Mouse (Mus musculus) left cerebral cortex, adult 18-20 months (tissue): ENCODE measurements at regions not wholly inside any gene's neighbourhood (a gene's known extent, or its start where the extent isn't known, plus 50 kb on each side); places are given as distances from the start of the nearest gene placed in this dataset.

Experiments used
- DNase-seq, 2 experiments: peaks; one replicate each; pipeline ENCODE4 v3.0.0; 2021 to 2022; ENCODE audit warnings: low spot score in 2 of 2, mixed read lengths in 1 of 2

DNA sequence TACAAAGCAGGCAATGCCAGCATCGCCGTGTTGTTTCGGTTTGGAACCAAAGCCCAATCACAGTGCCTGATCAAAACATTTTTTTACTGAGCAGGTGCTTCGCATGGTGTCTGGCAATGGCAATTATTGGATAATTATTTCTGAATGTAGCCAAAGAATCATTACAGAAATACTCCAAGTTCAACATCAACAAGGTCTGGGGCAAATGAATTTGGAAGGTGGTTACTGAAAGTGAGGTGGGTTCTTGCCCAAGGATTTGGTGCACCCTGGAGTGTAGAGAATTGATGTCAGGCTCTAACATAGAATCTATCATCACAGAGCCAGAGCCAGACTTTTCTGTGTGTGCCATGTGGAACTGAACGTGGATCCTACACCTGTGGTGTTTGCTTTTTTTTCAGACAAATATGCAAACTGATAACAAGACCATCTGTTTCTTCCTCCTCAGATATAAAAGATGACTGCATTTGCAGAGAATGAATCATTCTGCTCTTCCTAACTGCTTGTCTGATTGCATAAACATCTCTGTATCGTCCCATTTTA is 2240.9 kb upstream of the Gm7489 start:
- DNase-seq, result peak in 1 of 2 experiments; percentile 20

DNA sequence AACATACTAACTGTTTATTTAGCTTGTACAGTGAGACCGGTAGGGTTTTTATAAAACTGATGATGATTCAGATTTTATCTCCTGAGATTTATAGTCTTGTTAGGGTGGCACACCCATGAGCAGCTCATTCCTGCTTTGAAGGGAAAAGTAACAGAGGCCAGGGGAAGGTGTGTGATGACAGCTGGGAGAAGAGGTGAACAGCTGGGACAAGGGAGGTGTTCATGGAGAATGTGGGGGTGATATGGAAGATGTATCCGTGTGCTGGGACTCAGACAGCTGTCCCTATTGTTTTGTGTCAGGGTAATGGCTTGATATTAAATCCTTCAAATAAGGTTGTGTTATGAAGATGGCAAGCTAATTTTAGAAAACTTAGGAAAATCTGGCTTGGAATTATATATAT is 2238.4 kb upstream of the Gm7489 start:
- DNase-seq, result no peak

DNA sequence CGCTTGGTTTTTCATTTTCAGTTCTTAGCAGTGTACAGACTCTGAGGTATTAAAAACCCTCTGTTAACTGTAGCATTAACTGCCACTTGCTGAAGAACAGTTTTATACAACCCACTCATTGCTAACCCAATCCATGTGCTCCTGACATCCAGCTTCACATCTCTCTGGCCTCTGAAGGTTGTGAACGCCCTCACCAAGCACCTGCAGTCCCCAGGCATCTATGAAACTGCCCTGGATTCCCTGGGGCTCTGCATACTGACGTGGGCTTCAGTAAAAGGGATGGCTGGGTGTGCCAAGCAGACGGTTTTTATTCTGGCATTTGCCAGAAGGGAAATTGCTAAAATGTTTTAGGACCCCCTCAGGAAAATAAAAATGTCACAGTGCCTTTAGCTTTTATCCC is 2232.2 kb upstream of the Gm7489 start:
- no peak for DNase-seq

DNA sequence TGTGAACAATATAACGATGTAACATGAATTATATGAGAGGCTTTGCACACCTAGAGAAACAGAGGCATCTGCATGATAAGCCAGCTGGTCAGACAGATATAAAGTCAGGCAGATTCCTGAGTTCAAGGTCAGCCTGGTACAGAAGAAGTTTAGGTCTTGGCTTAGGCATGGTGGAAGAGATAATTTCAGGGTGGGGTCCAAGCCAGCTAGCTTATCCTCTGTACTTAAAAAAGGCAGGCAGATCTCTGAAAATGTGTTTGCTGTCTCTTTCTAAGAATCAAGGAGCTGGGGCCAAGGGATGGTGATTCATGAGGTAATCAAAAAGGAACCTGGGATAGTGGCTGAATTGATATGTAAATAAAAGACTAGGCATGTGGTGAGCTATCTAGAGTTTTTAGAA is 2227.1 kb upstream of the Gm7489 start:
- DNase-seq, result no peak

DNA sequence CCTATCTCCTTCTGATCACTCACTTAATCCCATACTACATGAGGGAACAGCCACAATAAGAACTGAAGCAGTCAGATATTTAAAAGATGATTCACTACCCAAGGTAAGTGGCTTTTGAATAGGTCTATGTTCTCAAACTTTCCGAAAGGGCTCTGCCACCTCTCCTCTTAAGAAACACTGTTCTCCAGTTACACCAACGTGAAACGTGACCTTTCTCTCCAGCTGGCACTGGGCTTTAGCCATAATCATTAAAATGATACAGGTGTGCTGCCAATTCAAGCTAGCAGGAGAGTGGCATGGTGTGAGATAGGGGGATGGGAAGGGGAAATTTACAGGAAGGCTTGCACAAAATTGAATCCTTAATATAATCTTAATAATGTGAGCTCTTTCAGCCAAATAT is 2216.4 kb upstream of the Gm7489 start:
- no peak for DNase-seq

DNA sequence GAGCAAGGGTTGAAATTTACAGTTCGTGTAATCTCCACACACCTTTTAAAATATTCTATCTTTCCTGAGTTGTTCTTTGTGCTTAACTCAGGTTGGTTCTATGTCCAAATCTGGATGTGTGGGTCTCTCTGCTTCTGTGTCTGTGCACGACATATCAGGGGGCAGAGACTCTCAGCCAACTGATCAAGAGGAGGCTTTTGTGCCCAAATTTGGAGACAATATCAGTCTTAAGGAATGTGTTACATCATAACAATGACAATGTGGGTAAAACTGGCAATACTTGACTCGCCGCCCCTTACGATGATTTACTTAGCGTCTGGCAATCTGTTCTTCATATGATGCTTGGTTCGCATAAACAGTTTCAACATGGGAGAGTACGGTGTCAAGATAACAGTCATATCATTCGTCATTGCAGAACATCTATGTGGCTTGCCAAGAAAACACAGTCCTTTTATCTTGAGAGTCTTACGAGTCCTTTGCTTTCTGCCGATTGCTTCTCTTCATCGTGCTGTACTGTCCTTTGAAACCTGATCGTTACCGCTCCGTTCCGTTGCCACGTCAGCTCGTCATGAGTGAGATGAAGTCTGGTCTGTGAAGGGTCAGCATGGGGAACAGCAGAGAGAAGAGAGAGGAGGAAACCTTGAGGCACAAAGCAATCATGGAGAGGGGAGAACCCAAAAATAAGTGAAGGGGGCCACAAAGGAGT is 2212.9 kb upstream of the Gm7489 start:
- no peak for DNase-seq

DNA sequence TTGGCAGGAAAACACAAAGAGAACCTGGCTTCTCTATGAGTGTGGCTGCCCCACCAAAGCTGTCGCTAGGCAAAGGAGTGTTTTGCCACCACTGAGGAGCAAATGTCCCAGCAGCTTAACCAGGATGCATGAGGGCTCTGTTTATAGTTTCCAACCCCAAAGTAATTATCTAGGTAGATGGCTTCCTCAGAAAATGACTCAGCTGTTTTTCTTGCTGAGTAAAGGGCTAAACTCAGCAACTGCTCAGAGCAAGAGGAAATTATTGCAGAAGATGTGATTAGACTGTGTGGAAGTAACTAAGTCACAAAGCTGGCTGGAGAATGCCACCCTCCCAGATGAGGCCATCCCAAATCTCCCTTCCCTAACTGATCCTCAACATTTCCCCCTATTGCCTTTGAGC is 2211.2 kb upstream of the Gm7489 start:
- no peak for DNase-seq

DNA sequence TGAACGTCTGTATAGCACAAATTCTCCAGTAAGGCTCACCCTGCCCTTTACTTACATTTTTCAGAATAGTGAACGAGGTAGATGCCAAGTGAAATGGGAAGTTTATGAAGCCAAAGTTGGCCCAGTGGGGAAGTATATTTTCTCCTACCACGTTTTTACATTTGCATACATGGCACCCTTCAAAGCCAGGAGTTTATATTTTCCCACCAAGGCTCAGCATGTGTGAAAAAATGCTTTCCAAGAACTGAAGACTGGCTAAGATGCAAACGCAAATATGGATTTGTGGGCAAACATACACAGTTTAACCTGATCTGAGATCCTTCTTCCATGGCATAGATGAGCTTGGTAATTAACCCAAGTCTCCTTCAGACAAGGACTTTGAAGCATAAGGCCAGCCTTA is 2209.4 kb upstream of the Gm7489 start:
- DNase-seq, result no peak

DNA sequence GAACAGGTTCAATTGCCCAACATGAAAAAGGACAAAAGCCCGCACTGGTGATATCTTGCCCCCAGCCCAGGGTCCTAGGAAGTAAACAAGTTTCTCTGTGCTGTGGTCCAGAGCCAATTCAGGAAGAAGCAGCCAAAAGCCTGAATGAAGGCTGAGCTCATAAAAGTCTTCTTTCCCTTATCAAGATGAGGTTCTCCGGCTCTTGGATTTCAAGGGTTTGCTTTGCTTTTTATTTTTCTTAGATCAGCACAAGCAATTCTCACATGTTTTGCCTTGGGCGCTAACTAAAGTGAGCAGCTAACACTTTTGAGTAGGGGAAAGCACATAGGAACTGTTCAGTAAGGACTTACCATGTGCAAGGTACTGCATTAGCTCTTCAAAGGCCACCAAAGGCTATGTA is 2208.0 kb upstream of the Gm7489 start:
- no peak for DNase-seq

DNA sequence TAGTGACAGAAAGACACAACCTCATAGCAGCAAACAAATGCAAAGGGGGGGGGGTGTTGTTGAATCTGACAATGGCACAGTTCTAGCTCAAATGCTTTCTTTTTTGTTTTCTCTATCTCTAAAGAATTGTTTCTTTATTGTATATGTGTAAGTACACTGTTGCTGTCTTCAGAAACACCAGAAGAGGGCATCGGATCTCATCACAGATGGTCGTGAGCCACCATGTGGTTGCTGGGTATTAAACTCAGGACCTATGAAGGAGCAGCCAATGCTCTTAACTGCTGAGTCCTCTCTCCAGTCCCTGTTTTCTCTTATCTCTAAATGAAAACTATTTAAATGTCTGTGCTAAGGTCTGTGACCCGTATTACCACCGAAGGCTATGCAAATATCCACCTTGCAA is 2207.4 kb upstream of the Gm7489 start:
- DNase-seq, result no peak

DNA sequence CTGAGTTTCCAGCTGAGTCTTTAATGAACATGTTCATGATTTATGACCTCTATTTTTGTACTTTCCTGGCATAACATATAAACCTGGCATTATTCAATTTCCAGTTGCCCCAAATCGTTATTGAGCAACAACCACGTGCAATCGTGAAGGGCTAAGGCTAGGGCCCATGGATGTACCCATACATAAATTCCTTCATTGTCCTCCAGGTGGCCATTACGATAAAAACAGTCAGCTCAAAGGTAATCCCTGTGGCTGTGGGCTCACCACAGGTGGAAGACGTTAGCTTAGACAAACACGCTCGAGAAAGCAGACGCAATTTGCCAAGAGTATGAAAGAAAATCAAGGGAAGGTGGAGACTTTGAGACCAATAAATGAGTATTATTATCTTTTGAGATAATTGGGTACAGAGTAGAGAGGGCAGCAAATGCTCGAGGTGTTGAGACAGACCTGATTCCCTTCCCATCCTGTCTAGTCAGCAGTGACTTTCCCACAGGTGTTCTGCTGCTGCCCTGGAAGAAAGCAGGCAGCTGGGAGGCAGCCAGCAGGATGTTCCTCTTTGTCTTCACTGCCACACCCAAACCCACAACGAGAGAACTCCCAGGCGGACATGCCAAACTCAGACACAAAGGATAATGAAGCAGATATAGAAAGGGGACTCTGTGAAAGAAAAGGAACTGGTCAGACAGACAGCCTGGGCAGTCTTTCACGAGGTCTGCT is 2205.4 kb upstream of the Gm7489 start:
- DNase-seq, result no peak

DNA sequence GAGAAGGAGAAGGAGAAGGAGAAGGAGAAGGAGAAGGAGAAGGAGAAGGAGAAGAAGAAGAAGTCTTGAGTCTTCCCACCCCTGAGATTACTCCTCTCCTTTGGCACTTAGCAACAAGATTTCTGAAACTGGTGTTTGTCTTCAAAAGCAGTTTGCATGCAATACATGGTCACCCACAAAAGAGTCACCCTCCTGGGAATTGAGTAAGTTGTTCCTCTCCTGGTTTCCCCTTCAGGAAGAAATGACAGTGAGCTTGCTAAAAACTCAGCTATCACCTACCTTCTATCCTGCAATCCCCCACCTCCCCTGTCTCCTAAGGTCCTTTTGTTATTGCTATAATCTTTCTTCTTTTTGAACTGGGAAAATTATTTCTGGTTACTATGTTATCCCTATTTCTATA is 2204.2 kb upstream of the Gm7489 start:
- no peak for DNase-seq

DNA sequence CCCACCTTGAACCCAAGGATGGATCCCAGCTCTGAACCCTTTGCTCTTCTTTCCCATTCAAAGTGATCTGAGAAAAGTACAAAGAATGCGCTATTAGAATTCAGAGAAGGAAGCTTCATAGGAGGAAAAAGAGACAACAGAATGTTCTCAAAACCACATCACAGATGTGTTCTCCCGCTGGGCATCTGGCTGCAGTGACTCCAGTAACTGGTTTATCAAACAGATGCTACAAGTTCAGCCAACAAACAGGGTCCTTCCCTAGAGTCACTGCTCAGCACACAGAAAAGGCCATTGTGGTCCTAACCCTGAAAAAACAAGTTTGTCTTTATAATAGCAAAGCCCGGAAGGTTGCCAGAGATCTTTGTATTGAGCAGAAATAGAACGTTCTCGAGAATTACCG is 2203.5 kb upstream of the Gm7489 start:
- no peak for DNase-seq

DNA sequence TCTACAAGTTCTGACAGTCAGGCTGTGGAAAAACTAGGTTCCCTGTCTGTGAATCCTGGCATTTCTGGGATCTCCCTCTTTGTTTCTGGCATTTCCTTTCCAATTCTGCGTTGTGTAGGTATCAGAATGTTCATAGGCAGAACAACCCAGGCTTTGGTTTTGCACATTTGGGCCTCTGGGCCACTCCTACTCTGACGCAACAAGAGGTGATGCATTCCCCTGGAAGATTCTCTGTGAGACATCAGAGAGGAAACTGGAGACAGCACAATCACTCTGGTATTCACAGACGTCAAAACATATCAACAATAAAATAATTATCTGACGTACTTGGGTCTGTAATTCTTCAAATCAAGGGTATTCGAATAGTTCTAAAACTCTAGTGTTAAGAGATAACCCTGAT is 2202.4 kb upstream of the Gm7489 start:
- DNase-seq, result no peak

DNA sequence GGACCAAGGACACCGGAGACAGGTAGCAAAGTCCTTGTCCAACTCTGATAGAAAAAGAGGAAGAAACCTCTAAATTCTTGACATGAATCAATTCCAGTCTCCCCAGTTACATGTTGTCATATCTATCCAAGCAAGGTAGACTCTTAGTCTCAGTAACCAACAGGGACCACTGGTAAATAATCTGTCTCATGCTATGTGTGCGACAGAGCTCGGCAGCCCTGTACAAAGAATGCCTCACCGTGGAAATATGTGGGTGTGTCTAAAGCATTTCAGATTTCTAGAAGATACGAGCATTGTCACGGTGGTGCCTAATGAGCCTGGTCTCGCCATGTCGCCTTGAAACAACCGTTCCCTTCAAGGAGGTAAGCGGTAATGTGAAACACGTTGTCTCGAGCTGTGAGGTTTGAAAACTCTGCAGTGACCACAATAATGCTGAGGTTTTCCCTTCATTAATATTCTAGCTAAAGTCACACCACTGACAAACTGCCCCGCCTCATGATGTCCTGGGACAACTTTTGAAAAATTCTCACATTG is 2197.6 kb upstream of the Gm7489 start:
- DNase-seq, result no peak

DNA sequence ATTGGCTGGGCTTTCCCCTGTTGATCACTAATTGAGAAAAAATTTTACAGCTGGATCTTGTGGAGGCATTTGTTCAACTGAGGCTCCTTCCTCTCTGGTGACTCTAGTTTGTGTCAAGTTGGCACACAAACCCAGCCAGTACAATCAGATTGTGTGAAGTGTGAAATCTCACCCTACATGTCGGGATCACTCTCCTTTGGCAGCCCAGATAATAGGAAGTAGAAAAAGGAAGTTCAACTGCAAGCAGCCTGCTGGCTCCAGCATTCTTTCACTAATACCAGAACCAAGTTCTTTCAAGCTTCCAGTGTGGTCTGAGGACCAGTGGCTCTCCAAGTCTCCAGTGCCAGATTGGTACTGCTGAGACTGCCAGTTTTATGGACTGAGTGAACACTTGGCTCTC is 2195.2 kb upstream of the Gm7489 start:
- no peak for DNase-seq

DNA sequence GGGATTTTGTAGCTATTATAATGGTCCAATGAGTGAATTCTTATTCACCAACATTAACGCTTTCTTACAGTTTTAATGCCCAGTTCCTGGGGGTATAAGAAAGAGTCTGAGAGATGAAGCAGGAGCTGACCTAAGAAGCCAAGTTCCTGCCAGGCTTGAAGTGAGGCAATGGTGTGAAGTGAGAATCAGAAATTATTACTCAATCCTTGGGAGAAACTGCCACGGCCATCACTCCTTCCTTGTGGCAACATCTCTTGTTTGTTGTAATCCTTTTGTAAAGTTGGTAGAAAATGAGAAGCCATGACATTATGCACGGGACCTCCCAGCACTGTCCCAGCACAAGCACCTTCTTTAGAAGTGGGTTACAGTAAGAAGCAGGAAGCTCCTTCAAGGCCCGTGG is 2192.0 kb upstream of the Gm7489 start:
- DNase-seq, result no peak

DNA sequence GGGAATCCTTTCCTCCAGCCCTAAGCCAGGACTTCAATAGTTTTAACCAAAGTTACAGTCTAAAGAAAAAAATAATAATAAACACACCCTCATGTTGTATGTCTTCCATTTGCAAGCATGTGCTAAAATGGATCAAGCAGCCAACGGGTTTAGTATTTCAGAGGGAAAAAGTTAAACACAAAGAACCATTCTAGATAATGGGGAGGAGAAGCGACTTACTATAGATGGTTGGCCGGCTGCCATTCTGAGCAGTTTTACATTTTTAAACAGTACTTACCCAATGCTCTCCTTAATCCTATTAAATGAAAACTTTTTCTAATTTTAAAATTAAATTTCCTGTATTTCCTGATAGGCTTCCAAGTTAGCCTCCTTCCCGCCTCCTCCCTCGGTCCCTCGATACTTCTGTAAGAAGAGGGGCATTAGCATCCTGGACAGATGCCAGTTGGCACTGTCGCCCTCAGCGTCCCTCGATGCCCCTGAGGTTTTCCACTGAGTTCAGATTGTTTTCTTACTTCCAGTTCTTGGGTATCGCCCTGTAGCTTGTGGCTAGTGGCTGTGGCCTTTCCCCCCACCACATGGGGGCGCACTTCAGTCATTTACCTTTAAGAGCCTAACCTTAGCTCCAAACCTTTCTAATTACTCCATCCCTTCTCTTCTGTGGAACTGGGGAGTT is 2188.2 kb upstream of the Gm7489 start:
- DNase-seq, result peak; percentile 17 to 50

DNA sequence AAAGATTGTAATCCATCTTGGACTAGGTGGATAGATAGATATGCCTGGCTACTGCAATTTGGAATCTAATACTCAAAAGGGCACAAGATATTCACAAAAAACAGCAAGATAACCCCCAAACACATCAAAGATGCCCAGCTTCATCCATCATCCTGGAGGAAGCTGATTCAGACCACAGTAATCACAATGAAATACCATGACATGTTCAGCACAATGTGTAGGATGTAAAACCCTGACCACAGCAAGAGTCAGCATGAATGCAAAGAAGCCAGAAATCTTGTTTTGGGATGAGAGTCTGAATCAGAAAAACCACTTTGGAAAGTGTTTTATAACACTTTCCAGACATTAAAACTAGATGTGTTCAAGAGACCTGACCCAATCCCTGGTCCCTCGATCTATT is 2180.5 kb upstream of the Gm7489 start:
- DNase-seq, result no peak

DNA sequence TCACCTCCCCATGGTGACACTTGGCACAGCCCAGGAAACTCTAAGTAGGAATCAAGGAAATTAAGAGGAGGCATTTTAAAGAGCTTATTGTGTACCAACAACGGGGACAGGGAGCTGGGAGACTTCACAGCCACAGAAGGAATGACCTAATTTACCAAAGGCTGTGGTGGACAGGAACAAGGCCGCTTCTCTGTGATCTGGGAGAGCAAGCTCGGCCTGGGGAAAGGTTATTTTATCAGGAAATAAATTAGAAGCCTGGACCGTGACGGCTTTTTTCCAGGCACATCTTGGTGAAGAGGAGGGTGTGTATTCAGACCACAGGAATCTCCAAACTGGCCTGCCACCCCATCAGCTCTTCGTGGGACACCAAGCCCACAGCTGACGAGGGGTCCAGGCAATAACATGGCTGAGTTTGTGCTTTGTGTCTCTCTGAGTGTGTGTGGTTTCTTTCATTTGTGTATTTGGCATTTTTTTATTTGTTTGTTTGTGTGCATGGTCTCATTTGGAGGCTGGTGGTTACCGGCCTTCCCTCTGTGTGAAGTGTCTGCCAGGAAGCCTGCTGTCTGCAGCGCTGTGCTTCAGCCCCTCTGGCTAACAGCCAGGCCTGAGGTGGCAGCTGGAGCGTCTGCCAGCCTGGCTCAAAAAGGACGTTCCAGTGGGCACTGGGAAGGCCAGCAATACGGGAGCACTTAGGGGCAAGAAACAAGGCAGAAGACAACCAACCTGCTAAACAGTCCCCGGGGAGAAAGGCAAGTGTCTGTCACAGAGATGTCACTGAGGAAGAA is 2174.6 kb upstream of the Gm7489 start:
- DNase-seq, result peak; percentile 17 to 42

DNA sequence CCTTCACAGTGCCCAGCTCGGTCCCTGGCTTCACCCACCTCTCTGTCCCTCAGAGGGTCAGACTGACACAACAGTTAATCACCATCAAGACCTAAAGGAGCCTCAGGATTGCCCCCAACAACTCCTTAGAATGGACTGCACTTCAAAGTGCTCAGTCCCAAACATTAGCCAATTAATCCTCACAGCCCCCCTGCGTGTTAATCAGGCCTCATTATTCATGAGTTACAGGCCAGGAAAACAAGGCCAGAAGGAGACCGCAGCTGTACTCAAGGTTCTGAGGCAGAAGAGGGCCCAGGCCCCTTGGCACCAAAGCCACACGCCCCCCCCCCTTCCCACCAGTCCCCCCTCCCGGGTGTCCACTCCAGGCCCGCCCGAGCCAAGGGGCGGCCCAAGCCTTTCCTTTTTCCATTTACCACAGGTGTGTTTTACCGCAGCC is 2163.8 kb upstream of the Gm7489 start:
- DNase-seq, result no peak
